Mouse (Mus musculus) kidney, adult 2 months (tissue): ENCODE results near the gene Rad51b. TPM values are rescaled to one million over a fixed set of nuclear protein-coding genes. Genes with fewer than 3 reads are reported as not detected.

Experiments used
- DNase-seq: peaks from one replicate; pipeline ENCODE4 v3.0.0; 2021
- H3K27ac ChIP-seq: fragments of 200-500 bp; 2 replicates; pipeline ENCODE4 v1.5.1; 2012; ENCODE audit warnings: low read depth, low read length, control low read depth, inconsistent platforms; ENCODE audit not compliant: insufficient read depth
- H3K27me3 ChIP-seq: fragments of 200-500 bp; replicated peaks from 2 replicates; pipeline ENCODE4 v1.6.1; 2012; ENCODE audit warnings: mild to moderate bottlenecking, moderate library complexity, low read length, inconsistent platforms; ENCODE audit not compliant: control insufficient read depth, insufficient read depth
- H3K36me3 ChIP-seq: fragments of 200-500 bp; 2 replicates; pipeline ENCODE4 v1.6.1; 2012; ENCODE audit warnings: mild to moderate bottlenecking, moderate library complexity, low read length, inconsistent platforms; ENCODE audit not compliant: control insufficient read depth, insufficient read depth
- H3K4me1 ChIP-seq: fragments of 200-500 bp; 2 replicates; pipeline ENCODE4 v1.6.1; 2011; ENCODE audit warnings: low read length; ENCODE audit not compliant: control insufficient read depth, insufficient read depth
- H3K4me3 ChIP-seq: fragments of 200-500 bp; 2 replicates; pipeline ENCODE4 v1.5.1; 2011; ENCODE audit warnings: mild to moderate bottlenecking, low read depth, low read length, control low read depth; ENCODE audit not compliant: insufficient read depth
- CTCF ChIP-seq: fragments of 200-500 bp; conservative IDR thresholded peaks from 2 replicates; pipeline ENCODE4 v1.5.1; 2011; ENCODE audit warnings: low read depth, mild to moderate bottlenecking, control low read depth, low read length, moderate library complexity, mixed read lengths; ENCODE audit not compliant: insufficient read depth, insufficient read length
- POLR2A ChIP-seq: fragments of 200-500 bp; IDR thresholded peaks from one replicate; pipeline ENCODE4 v1.6.1; 2011; ENCODE audit warnings: low read depth, low read length, control low read depth
- WGBS: fragments of 180-500 bp; shearing (Covaris S2); methylation state at CpG from one replicate; pipeline ENCODE4 v1.1.7; 2018; 5-methylcytosine and 5-hydroxymethylcytosine counted together
- polyA plus RNA-seq: library from polyadenylated mRNA; depleted of rRNA; stranded (reverse); fragments of >200 nt; gene quantifications from 2 replicates; pipeline ENCODE4 v1.2.3, GENCODE M21; 2012

Rad51b gene
- polyA plus RNA-seq, 1 experiment: 0.14 TPM

DNA sequence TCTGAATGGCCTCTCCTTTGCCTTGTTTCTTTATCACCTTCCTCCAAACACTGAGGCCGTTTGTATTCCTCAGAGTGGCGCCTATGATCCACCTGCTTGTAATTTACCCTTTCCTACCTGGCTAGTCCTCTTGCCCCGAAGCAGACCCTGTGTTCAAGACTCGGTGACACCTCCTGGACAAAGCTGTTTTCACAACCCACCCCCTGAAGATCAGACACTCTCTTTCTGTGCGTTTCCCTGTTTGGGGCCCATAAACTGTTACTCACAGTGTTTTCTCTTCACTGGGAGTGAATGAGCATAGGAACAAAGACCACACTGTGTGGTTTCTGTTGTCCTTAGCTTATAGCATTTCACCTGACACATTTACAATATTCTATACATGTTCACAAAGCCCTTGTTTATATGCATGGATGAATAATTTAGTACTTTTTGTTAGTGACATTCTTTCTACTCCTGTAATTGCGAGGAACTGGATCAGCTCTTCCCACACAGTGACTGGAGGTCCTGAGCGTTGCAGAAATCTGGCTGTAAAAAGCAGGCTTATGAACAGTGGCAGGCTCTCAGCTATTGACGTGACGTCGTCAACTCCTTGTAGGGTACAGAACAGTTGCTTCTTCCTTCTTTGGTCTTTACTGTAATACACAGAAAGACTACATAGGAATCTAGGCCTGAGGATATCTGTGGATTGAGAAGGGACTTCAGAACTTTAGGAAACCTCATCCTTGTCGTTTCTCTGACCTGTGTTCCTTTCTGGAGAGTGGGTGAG is 408.6 kb downstream of the Rad51b start:
- Histone ChIP-seq H3K27ac (no peak overlapping the region), H3K27me3 (no peaks in the 10 kb centered on the region), H3K4me1 (no peaks in the 10 kb centered on the region), H3K36me3 (no peaks in the 10 kb centered on the region), H3K4me3 (no peak overlapping the region)
- TF ChIP-seq CTCF (no peak), POLR2A (no peak)
- WGBS: 78% methylated on average over 11 of the region's 11 CpGs
- no peak for DNase-seq

DNA sequence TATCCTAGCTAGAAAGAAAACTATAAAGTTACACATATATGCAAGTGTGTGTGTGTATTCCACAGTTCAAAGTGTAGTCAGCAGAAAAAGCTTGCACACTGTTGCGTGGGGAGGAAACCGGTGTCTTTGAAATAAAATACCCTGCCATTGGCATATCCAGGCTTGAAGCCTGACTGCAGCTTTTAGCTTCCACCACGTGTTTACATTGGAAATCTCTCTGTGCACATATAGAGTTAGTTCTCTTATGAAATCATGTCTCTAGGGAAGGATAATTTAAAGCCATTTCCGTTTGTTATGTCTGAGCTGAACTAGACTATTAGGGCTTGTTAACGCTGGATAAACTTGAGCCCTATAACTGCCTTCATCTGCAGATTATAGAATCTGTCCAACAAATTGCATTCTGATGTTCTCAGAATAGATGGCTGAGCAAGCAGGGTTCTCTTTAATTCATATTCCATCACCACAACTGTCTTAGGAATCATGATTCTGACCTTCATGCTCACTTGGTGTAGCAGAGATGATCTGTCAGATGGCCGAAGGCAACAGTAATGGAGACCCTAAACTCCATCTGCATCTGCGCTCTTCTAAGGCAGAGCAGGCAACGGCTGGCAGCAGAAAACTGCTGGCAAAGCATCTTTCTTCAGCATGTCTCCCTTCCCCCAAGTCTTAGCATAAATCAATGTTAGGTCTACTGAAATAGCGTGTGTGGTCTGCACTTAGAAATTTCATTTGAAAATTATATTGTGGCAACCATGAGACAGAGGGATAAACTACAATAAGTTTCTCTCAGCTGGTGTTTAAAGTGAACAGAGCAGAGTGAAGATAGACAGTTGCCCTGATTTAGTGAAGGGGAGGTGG is 410.7 kb downstream of the Rad51b start:
- no peak for DNase-seq
- no peak overlapping the region for H3K27ac ChIP-seq

DNA sequence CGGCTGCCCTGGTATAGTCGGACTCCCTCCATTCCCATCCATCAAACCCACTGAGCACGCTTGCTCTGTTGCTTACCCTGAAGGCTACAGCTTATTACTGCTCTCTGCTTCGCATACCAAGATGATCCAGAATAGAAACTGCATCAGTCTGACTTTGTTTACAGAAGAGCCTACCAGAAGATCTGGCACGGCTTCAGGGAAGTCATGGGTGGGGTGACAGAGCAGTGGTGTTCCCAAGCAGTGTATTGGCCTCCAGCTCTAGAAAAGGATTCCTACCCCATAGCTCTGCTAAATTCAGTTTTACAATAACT is 411.3 kb downstream of the Rad51b start:
- 66% methylated on average over 5 of the region's 5 CpGs for WGBS
- no peaks in the 10 kb centered on the region for H3K36me3 ChIP-seq
- no peaks in the 10 kb centered on the region for H3K27me3 ChIP-seq
- H3K4me1 ChIP-seq: no peaks in the 10 kb centered on the region
- no peak overlapping the region for H3K27ac ChIP-seq
- TF ChIP-seq CTCF: no peak
- no peak for TF ChIP-seq POLR2A
- peak; percentile 32 for DNase-seq
- no peak overlapping the region for H3K4me3 ChIP-seq

More for the DNA sequence above, 410.7 kb downstream of the Rad51b start:
- H3K4me1 ChIP-seq: no peaks in the 10 kb centered on the region
- no peaks in the 10 kb centered on the region for H3K36me3 ChIP-seq
- TF ChIP-seq CTCF (no peak), POLR2A (no peak)
- 73% methylated on average over 9 of the region's 9 CpGs for WGBS
- H3K4me3 ChIP-seq: no peak overlapping the region
- H3K27me3 ChIP-seq: no peaks in the 10 kb centered on the region

DNA sequence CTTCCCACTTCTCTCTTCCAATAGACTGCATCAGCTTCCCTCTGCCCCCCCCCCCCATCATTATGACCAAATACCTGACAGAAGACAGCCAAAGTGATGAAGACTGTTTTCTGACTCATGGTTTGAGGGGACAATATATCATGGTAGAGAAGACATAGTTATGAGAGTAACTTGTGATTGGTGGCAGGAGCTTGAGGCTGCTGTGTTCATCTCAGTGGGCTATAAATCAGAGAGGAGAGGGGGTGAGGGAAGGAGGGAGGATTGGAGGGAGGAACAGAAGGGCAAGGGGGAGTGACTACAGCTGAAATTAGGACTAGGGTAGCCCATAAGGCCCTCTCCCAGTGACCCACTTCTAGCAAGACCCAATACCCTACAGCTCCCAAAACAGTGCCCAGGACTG is 416.2 kb downstream of the Rad51b start:
- no peak for DNase-seq

DNA sequence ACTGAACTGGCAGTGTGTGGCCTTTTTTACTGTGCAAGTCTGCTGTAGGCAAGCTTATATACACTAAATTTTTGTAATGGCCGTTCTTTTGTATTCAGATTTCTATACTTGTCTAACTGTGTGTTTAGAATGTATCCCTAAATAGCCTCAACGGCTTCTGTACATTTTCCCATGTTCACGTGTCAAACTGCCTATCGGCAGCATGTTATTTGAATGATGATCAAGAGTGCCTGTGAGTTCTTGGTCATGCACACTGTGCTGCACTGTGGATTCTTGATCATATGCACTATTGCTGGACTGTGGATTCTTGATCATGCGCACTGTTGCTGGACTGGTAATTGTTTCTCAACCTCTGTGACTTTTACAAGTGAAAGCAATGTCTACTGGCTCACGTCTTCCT is 417.4 kb downstream of the Rad51b start:
- no peak for DNase-seq
- no peak overlapping the region for H3K27ac ChIP-seq
- H3K36me3 ChIP-seq: no peaks in the 10 kb centered on the region
- H3K27me3 ChIP-seq: no peaks in the 10 kb centered on the region
- 75% methylated on average over 6 of the region's 6 CpGs for WGBS
- no peaks in the 10 kb centered on the region for H3K4me1 ChIP-seq
- no peak overlapping the region for H3K4me3 ChIP-seq
- no peak for TF ChIP-seq CTCF

More for the DNA sequence above, 416.2 kb downstream of the Rad51b start:
- Histone ChIP-seq H3K27me3 (no peaks in the 10 kb centered on the region), H3K4me3 (no peak overlapping the region), H3K4me1 (no peaks in the 10 kb centered on the region), H3K36me3 (no peaks in the 10 kb centered on the region), H3K27ac (no peak overlapping the region)
- TF ChIP-seq CTCF (no peak), POLR2A (no peak)

DNA sequence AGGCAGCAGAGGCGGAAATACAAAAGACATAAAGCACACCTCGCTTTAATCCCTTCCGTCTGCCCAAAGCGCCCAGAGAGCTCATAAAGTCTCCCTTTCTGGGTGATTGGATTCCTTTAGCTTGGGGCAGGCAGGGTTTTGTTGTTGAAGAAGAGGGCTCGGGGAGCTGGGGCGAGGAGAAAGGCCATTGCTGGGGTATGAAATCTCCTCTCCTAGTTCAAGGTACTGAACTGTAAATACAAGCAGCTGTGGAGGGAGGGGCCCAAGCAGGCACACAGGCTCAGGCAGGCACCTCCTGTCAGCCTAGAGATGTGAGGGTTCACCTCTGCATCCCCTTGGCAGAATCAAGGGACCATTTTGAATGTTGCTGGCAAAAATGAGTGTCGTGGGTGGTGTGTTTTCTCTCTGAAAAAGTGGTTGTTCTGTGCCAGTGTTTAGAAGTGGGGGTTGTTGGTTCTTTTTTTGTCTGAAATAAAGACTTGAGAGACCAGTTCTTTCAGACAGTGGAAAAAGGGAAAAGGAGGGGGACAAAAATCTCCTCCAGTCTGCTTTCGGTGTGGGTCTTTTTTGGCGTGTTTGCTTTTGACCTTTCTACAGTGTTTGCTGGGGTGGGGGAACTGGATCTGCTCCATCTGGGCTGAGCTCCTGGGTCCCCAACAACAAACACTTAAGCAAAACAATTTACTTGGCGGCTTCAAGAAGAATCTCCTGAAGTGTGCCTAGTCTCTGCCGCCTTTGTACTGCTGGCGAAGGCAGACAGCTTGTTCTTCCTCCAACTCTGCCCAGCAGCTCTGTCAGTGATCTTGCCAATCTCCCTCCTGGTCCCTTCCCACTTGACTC is 418.6 kb downstream of the Rad51b start:
- 68% methylated on average over 12 of the region's 12 CpGs for WGBS
- no peak for TF ChIP-seq CTCF
- no peak for TF ChIP-seq POLR2A
- no peak overlapping the region for H3K4me3 ChIP-seq
- no peaks in the 10 kb centered on the region for H3K4me1 ChIP-seq
- no peak for DNase-seq
- H3K27me3 ChIP-seq: no peaks in the 10 kb centered on the region
- no peak overlapping the region for H3K27ac ChIP-seq
- H3K36me3 ChIP-seq: no peaks in the 10 kb centered on the region
